Mouse (Mus musculus) CH12.LX (cell line): ENCODE results near the gene Coq4. TPM values are rescaled to one million over a fixed set of nuclear protein-coding genes. Genes with fewer than 3 reads are reported as not detected.

Source experiments
- DNase-seq: peaks from one replicate; pipeline ENCODE4 v3.0.0-alpha.2; 2013; ENCODE audit errors: extremely low read depth
- H3K27ac ChIP-seq: 2 replicates; pipeline ENCODE4 v1.5.1; 2012; ENCODE audit warnings: low read depth, mild to moderate bottlenecking, control low read depth, moderate library complexity; ENCODE audit not compliant: insufficient read depth
- H3K27me3 ChIP-seq: replicated peaks from 2 replicates; pipeline ENCODE3; 2012; ENCODE audit warnings: inconsistent platforms
- H3K36me3 ChIP-seq, 2 experiments: replicated peaks in 1 of 2; 2 replicates each; pipeline versions ENCODE3 to v1.6.1; 2012; ENCODE audit warnings: inconsistent platforms in 1 of 2, low read length in 1 of 2, mild to moderate bottlenecking in 1 of 2, mixed read lengths in 1 of 2, moderate library complexity in 1 of 2; ENCODE audit not compliant: control insufficient read depth in 1 of 2, insufficient read depth in 1 of 2
- H3K4me1 ChIP-seq, 2 experiments: 2 replicates each; pipeline ENCODE4 v1.6.1; 2012; ENCODE audit warnings: inconsistent platforms in 1 of 2, moderate library complexity in 1 of 2; ENCODE audit not compliant: insufficient read depth in 2 of 2, control insufficient read depth in 1 of 2
- H3K4me2 ChIP-seq: 2 replicates; pipeline ENCODE4 v1.6.1; 2012; ENCODE audit warnings: low read depth, mild to moderate bottlenecking, control low read depth; ENCODE audit not compliant: poor library complexity, insufficient read depth, severe bottlenecking
- H3K4me3 ChIP-seq, 3 experiments: fragments of 150-350 bp in 1 of 3; sonication (generic) in 1 of 3; replicated peaks in 1 of 3; 2 replicates each; pipeline versions ENCODE3 to v1.5.1; 2011 to 2012; ENCODE audit warnings: low read depth in 2 of 3, low read length in 2 of 3, mild to moderate bottlenecking in 2 of 3, moderate library complexity in 2 of 3, control low read depth in 1 of 3, improper control_type of control experiment in 1 of 3, inconsistent platforms in 1 of 3, mixed read lengths in 1 of 3; ENCODE audit not compliant: poor library complexity in 1 of 3
- H3K79me2 ChIP-seq: replicated peaks from 2 replicates; pipeline ENCODE4 v1.6.1; 2012; ENCODE audit warnings: mild to moderate bottlenecking, moderate library complexity; ENCODE audit not compliant: control insufficient read depth, poor library complexity, insufficient read depth, severe bottlenecking; ENCODE audit errors: extremely low read depth
- H3K9ac ChIP-seq: 2 replicates; pipeline ENCODE4 v1.6.1; 2012; ENCODE audit warnings: low read depth, mild to moderate bottlenecking, control low read depth, moderate library complexity; ENCODE audit not compliant: insufficient read depth
- H3K9me3 ChIP-seq: replicated peaks from 2 replicates; pipeline ENCODE3; 2012; ENCODE audit warnings: low read length, inconsistent platforms, mixed read lengths
- BHLHE40 ChIP-seq: IDR thresholded peaks from 2 replicates; pipeline ENCODE4 v1.6.1; 2011; ENCODE audit warnings: mild to moderate bottlenecking, low read depth, low read length, improper control_type of control experiment
- CHD2 ChIP-seq: IDR thresholded peaks from 2 replicates; pipeline ENCODE4 v1.6.1; 2011; ENCODE audit warnings: low read length, improper control_type of control experiment
- CTCF ChIP-seq, 2 experiments: IDR thresholded peaks in 1 of 2; conservative IDR thresholded peaks in 1 of 2; 2 replicates each; pipeline ENCODE4 v1.5.1; 2011 to 2012; ENCODE audit warnings: low read depth in 2 of 2, low read length in 2 of 2, improper control_type of control experiment in 1 of 2, inconsistent platforms in 1 of 2, mild to moderate bottlenecking in 1 of 2, moderate library complexity in 1 of 2
- EP300 ChIP-seq: IDR thresholded peaks from 2 replicates; pipeline ENCODE4 v1.6.1; 2011; ENCODE audit warnings: low read length, improper control_type of control experiment
- HCFC1 ChIP-seq: IDR thresholded peaks from 2 replicates; pipeline ENCODE4 v1.6.1; 2012; ENCODE audit warnings: low read depth, mild to moderate bottlenecking, inconsistent platforms, low read length, improper control_type of control experiment
- IRF4 ChIP-seq: IDR thresholded peaks from 2 replicates; pipeline ENCODE4 v1.6.1; 2014; ENCODE audit warnings: low read depth, mild to moderate bottlenecking, inconsistent platforms, low read length, improper control_type of control experiment
- JUN ChIP-seq: IDR thresholded peaks from 2 replicates; pipeline ENCODE4 v1.6.1; 2011; ENCODE audit warnings: low read depth, mild to moderate bottlenecking, low read length, improper control_type of control experiment, moderate library complexity; ENCODE audit not compliant: insufficient read depth
- JUND ChIP-seq: conservative IDR thresholded peaks from 2 replicates; pipeline ENCODE4 v1.6.1; 2011; ENCODE audit warnings: low read depth, low read length, improper control_type of control experiment
- MEF2A ChIP-seq: IDR thresholded peaks from 2 replicates; pipeline ENCODE4 v1.6.1; 2014; ENCODE audit warnings: low read depth, mild to moderate bottlenecking, inconsistent platforms, low read length, improper control_type of control experiment, borderline replicate concordance
- NRF1 ChIP-seq: IDR thresholded peaks from 2 replicates; pipeline ENCODE4 v1.6.1; 2014; ENCODE audit warnings: low read depth, mild to moderate bottlenecking, inconsistent platforms, low read length, improper control_type of control experiment, moderate library complexity
- POLR2AphosphoS2 ChIP-seq: IDR thresholded peaks from 2 replicates; pipeline ENCODE4 v1.6.1; 2011; ENCODE audit warnings: low read depth, low read length, improper control_type of control experiment
- RAD21 ChIP-seq: IDR thresholded peaks from 2 replicates; pipeline ENCODE4 v1.6.1; 2011; ENCODE audit warnings: low read depth, mild to moderate bottlenecking, low read length, improper control_type of control experiment, moderate library complexity
- SIN3A ChIP-seq: IDR thresholded peaks from 2 replicates; pipeline ENCODE4 v1.6.1; 2012; ENCODE audit warnings: low read length, improper control_type of control experiment, inconsistent platforms
- SMC3 ChIP-seq: IDR thresholded peaks from 2 replicates; pipeline ENCODE4 v1.6.1; 2011; ENCODE audit warnings: low read depth, low read length, improper control_type of control experiment
- ZKSCAN1 ChIP-seq: IDR thresholded peaks from 2 replicates; pipeline ENCODE4 v1.6.1; 2012; ENCODE audit warnings: low read depth, inconsistent platforms, low read length, improper control_type of control experiment, borderline replicate concordance
- dilution Hi-C: fragments of 300-500 bp; cut with MboI; formaldehyde crosslinking; loops from 2 replicates; pipeline ENCODE4 v1.14.3; 2020; ENCODE audit warnings: low sequenced_read_pairs; ENCODE audit not compliant: extremely low pct_unique_long_range_greater_than_20kb, extremely low pct_ligation_motif_present
- in situ Hi-C: fragments of 300-500 bp; cut with MboI; formaldehyde crosslinking; loops from 3 replicates; pipeline ENCODE4 v1.14.3; 2019; ENCODE audit warnings: low sequenced_read_pairs, low pct_ligation_motif_present, low pct_unique_long_range_greater_than_20kb, mixed read lengths
- polyA plus RNA-seq: library from polyadenylated mRNA; unstranded; fragments of >175 nt; gene quantifications from 2 replicates; pipeline ENCODE4 v1.2.1, GENCODE M21; 2012; ENCODE audit warnings: low read depth; ENCODE audit not compliant: insufficient read length
- total RNA-seq, 2 experiments: library from RNA; depleted of rRNA; stranded (reverse); fragments of 300-350 nt in 1 of 2; fragments of >200 nt in 1 of 2; gene quantifications; 2 replicates each; pipeline ENCODE4 v1.2.3; 2012 to 2014

Gene Coq4
- total and polyA plus RNA-seq, 3 experiments: 19.1 to 25.2 (median 21.5) TPM

GRCm38 (mm10) chr2:29764831-29765230 is 22.5 kb upstream of the Coq4 start:
- TF ChIP-seq JUN: no peak
- TF ChIP-seq CTCF (conservative IDR thresholded peaks at IDR 0.05 in 1 of 2, IDR thresholded peaks at IDR 0.05 in 1 of 2; ENCODE audit: low read depth in 2 of 2, low read length in 2 of 2): peak; percentile 94
- TF ChIP-seq JUND: no peak
- TF ChIP-seq CHD2: no peak
- TF ChIP-seq HCFC1: no peak
- no peak for TF ChIP-seq MEF2A
- no peak for TF ChIP-seq NRF1
- TF ChIP-seq SMC3: peak; percentile 72
- no peak for TF ChIP-seq EP300
- TF ChIP-seq BHLHE40: no peak
- peak; percentile 92 for TF ChIP-seq RAD21
- Histone ChIP-seq H3K27ac (no peak overlapping the region), H3K9ac (no peak overlapping the region), H3K4me1 (no peaks in the 10 kb centered on the region), H3K27me3 (peaks cover 24% of the 10 kb centered on the region), H3K36me3 (peaks cover 0 to 2% of the 10 kb centered on the region in 2 experiments), H3K4me3 (no peak overlapping the region), H3K79me2 (no peaks in the 10 kb centered on the region), H3K9me3 (peaks cover 13% of the 10 kb centered on the region), H3K4me2 (no peak overlapping the region)
- peak; percentile 58 for DNase-seq
- dilution Hi-C loops (no loop called here), in situ Hi-C loops (loop anchor here (10.0 kb wide), 2 partner anchors 100 to 160 kb away; partner anchors contain the start of gene Cercam)

GRCm38 (mm10) chr2:29767976-29768709 is 19.1 kb upstream of the Coq4 start:
- in situ Hi-C loops: loop anchor here (10.0 kb wide), 2 partner anchors 97 to 157 kb away; partner anchors contain the start of gene Cercam
- dilution Hi-C loops: no loop called here
- DNase-seq: no peak
- Histone ChIP-seq H3K36me3 (peaks cover 0 to 17% of the 10 kb centered on the region in 2 experiments), H3K9me3 (peaks cover 13% of the 10 kb centered on the region), H3K27me3 (peaks cover 6% of the 10 kb centered on the region), H3K9ac (no peak overlapping the region), H3K27ac (no peak overlapping the region), H3K79me2 (no peaks in the 10 kb centered on the region), H3K4me3 (no peak overlapping the region), H3K4me1 (no peaks in the 10 kb centered on the region), H3K4me2 (no peak overlapping the region)
- TF ChIP-seq IRF4: no peak
- no peak for TF ChIP-seq RAD21
- TF ChIP-seq ZKSCAN1: no peak
- no peak for TF ChIP-seq SIN3A
- TF ChIP-seq MEF2A: no peak
- TF ChIP-seq CHD2: no peak
- TF ChIP-seq BHLHE40: no peak
- TF ChIP-seq NRF1: no peak
- no peak for TF ChIP-seq POLR2AphosphoS2
